ENCODE assay signal across 17 mouse cellular contexts in the genomic region with DNA sequence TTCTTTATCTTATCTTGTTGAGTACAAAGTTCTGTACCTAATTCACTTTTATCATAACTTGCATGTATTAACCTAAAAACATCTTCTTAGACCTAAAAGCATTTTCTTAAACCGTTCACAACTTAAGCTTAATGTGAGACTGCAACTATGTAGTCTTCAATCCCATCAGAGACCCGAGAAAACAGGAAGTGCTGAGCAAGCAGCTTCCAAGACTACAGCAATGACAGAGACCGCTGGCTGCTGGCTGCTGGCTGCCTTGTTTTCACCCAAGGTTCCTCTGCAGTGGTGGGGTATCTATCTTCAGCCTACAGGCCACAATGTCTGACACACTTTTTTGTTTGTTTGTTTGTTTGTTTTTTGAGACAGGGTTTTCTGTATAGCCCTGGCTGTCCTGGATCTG. TPM values are rescaled to one million over a fixed set of nuclear protein-coding genes. Genes with fewer than 3 reads are reported as not detected.
"Had no signal": no experiment of that assay in that cellular context is flagged by ENCODE, and none has a peak within 500 bp of the region (broad histone marks: within the 10 kb centered on the region; RNA-seq: fewer than 3 reads in every experiment).

No protein-coding gene starts in this region.

- DNase-seq: kidney, adult 18-20 months; kidney, postnatal 10 days; kidney, postnatal 4 days; lung, postnatal 14 days; retina, postnatal 1 day; right cerebral cortex, postnatal 4 days; spleen, adult 18-20 months; thymus, adult 18-20 months; thymus, postnatal 25 days had no signal

- H3K4me2 ChIP-seq: intestine, embryonic 15.5 days; limb, embryonic 12.5 days; lung, embryonic 15.5 days; midbrain, embryonic 12.5 days had no signal

- H3K9me3 ChIP-seq: intestine, embryonic 15.5 days; limb, embryonic 12.5 days; lung, embryonic 15.5 days; midbrain, embryonic 12.5 days; neural tube, embryonic 13.5 days had no signal

- H3K27ac ChIP-seq: intestine, embryonic 15.5 days; limb, embryonic 12.5 days; lung, embryonic 15.5 days; midbrain, embryonic 12.5 days; neural tube, embryonic 13.5 days had no signal

- ATAC-seq: intestine, embryonic 15.5 days; midbrain, embryonic 16.5 days had no signal

- H3K9ac ChIP-seq: intestine, embryonic 15.5 days; limb, embryonic 12.5 days; lung, embryonic 15.5 days; midbrain, embryonic 12.5 days; neural tube, embryonic 13.5 days had no signal

- H3K27me3 ChIP-seq: intestine, embryonic 15.5 days; limb, embryonic 12.5 days; lung, embryonic 15.5 days; midbrain, embryonic 12.5 days; neural tube, embryonic 13.5 days had no signal

- H3K4me3 ChIP-seq: intestine, embryonic 15.5 days; limb, embryonic 12.5 days; lung, embryonic 15.5 days; midbrain, embryonic 12.5 days; neural tube, embryonic 13.5 days had no signal

RNA-seq across cellular contexts. Expression of a gene that starts 16.5 kb away (rescaled TPM):
- total RNA-seq: liver, adult 2 months; megakaryocyte-erythroid progenitor cell, adult 5-6 weeks had no signal
